Mouse (Mus musculus) adrenal gland, postnatal 10 days (tissue): ENCODE measurements around the gene Cmc1. TPM values are rescaled to one million over a fixed set of nuclear protein-coding genes. Genes with fewer than 3 reads are reported as not detected.

Experiments
- DNase-seq: peaks from one replicate; pipeline ENCODE4 v3.0.0; 2021; ENCODE audit warnings: mixed read lengths
- long read RNA-seq, 2 experiments: library from polyadenylated mRNA; stranded (forward); transcript quantifications; one replicate each; pipeline ENCODE4 v2.0.0; 2021
- total RNA-seq, 2 experiments: library from RNA; stranded (reverse); gene quantifications; 2 replicates each; pipeline ENCODE4 v1.2.3; 2021

The Cmc1 gene
- total RNA-seq = 10 to 100 TPM; 48.2 to 50.6 TPM
- long read RNA-seq, experiment 1, transcript Cmc1-201 (4 exons, 1,169 nt) = major isoform, 33 of 37 reads
- long read RNA-seq, experiment 1, partial matches to known transcripts = 2 of 37 reads
- long read RNA-seq, experiment 1, other reads (novel, unspliced or antisense) = 2 of 37 reads
- long read RNA-seq, experiment 2, transcript Cmc1-201 (4 exons, 1,169 nt) = major isoform, 37 of 44 reads
- long read RNA-seq, experiment 2, partial matches to known transcripts = 4 of 44 reads
- long read RNA-seq, experiment 2, other reads (novel, unspliced or antisense) = 3 of 44 reads

DNA sequence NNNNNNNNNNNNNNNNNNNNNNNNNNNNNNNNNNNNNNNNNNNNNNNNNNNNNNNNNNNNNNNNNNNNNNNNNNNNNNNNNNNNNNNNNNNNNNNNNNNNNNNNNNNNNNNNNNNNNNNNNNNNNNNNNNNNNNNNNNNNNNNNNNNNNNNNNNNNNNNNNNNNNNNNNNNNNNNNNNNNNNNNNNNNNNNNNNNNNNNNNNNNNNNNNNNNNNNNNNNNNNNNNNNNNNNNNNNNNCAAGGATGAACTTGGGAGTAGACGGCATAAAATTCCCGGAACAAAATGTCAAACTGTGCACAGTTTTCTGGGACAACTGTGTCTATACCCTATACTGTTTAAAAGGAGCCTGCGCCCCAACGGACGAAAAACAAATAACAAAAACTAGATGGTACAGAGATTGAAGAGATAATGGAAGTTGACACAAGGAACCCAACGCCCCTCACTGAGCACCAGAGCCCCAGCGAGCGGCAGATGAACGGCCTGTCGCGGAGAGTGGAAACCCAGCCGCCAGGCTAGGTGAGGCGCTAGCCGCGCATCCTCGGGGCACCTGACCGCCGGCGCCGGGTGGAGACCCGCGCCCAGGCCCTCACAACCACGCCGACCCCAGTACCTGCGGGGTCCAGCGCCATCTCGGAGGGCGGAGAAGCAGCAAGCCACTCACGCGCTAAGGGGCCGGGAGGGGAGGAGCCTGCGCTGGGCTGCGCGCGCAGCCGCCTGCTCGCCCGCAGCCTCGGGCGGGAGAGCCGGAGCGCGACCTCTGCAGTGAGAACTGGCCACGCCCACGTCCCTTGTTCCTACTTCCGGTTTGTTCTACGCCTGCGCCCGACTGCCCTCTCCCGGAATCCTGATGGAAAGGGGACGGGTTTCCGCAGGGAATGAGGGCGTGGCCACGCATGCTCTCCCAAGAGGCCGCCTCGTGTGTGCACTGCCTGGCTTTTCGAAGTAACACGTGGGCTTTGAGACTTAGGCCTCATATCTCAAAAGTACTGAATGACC lies at the start of gene Cmc1:
TSS of gene Cmc1 (minus strand) at position 771 of the 996 bp plus-strand sequence.
- peak; percentile 98 for DNase-seq

DNA sequence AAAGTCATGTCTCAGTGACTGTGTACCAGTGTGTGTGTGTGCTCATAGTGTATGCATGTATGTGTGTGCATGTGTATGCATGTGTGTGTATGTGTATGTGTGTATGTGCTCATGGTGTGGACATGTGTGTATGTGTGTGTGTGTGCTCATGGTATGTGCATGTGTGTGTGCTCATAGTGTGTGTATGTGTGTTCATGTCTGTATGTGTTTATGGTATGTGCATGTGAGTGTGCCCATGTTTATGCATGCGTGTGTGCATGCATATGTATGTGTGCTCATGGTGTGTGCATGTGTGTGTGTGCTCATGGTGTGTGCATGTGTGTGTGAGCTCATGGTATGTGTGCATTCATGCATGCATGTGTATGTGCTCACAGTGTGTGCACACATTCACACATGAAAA lies 48.6 kb upstream of the Cmc1 start:
- no peak for DNase-seq

DNA sequence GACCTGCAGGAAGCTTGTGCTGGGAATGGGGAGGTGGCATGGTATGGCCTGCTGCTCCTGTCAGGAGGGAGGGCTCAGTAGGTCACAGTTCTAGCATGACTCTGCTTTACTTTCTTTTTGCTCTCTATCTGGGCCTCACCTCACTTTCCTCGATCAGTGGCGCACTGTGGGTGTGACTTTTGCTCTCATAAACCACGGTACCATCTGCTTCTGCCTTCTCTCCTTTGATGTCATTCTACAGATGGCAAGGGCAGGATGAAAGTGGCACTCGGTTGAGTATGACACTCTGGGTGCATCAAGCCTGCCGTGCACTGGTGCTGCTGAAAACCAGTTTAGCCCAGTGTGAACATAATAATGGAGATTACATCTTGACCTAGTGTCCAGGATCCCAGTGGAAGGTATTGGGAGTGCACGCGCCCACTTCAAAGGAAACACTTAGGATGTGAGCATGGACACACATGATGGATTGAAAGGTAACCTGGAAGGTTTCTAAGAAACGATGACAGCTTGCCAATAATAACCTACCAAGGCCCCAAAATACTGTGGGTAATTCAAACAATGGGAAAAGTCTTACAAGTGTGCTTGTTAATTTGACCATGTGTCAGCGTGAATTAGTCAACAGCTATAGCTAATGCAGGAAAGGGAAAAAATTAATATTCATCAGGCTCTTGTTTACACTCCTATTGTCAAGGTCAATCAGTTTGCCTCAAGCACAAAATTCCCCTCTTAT lies 46.8 kb upstream of the Cmc1 start:
- no peak for DNase-seq

DNA sequence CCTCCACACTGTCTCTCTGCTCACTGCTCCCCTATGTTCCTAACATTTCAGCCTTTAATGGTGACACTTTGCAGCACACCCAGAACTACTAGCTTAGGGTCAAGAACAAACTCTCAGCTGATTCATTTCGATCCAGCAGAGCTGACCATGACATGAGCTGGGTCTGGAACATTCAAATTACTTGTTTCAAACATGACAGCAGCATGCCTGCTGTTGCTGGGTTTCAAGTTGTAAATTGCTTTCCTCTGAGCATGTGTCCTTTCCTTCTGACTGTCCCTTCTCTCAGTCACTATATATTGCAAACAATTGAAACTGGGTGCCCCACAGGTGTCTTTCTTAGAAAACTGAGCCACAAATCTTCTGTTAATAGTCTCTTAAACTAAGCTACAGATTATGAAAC lies 43.3 kb upstream of the Cmc1 start:
- DNase-seq = no peak

DNA sequence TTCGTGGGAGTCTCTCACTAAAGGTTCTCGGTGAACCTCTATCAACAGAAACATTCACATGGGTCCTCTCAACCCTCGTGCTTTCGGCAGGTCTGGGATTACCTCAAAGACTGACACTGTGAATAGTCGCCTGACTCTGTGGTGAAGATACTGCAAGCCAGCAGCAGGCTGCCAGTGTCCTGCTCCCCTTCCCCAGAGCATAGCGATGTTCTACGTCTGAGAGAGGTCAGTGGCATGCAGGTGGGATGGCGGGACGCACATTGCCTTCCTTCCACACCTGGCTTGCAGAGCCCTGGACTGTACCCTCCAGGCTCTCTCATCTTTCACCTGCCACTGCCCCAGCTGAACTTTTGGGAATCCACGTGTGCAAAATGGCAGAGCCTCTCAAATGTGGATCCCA lies 41.3 kb upstream of the Cmc1 start:
- DNase-seq = no peak

DNA sequence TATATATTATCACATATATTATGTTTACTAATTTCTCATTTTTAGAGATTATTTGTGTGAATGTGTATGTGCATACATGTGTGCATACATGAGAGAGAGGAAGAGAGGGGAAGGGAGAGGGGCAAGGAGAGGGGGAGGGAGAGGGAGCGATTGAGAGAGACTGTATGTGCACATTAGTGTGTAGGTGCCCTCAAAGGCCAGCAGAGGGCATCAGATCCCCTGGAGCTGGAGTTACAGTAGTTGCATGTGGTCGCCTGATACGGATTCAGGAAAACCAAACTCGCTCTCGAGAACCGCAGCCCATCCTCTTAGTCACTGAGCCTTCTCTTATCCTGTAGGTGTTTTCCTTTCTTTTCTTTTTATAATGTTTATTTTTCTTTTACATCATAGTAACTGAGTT lies 38.4 kb upstream of the Cmc1 start:
- DNase-seq = no peak

DNA sequence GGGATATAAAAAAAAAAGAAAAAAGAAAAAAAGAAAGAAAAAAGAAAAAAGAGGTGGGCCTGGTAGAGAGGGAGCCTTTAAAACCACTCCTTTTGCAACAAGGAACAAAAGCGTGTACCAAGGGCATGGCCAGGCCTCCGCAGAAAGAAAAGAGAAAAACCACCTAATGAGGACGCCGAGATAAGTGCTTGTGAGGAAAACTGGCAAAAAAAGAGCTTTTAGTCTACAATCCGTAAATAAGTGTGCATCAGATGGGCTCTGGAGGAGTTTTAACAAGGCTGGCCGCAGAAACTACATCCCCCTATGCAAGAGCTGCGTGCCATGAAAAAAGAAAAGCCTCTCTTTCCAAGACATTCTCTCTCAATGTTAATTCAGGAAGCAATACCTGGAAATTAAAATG lies 37.4 kb upstream of the Cmc1 start:
- DNase-seq = no peak

DNA sequence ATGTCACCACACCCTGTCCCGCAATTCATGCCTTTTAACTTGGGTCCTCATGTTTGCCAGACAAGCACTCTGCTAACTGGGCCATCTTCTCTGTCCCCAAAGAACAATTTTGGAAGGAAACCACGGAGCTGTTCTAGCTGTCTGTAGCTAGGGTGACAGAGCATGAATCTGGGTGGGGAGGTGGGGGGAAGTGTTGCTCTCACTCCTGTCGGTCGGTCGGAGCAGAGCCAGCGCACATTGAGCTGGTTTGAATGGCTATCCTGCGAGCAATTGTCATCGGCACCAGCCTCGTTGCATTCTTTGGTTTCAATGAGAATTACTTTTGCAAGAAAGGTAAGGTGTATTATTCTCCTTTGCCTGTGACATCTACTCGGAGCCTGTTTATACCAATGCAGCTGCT lies 36.8 kb upstream of the Cmc1 start:
- DNase-seq = no peak

DNA sequence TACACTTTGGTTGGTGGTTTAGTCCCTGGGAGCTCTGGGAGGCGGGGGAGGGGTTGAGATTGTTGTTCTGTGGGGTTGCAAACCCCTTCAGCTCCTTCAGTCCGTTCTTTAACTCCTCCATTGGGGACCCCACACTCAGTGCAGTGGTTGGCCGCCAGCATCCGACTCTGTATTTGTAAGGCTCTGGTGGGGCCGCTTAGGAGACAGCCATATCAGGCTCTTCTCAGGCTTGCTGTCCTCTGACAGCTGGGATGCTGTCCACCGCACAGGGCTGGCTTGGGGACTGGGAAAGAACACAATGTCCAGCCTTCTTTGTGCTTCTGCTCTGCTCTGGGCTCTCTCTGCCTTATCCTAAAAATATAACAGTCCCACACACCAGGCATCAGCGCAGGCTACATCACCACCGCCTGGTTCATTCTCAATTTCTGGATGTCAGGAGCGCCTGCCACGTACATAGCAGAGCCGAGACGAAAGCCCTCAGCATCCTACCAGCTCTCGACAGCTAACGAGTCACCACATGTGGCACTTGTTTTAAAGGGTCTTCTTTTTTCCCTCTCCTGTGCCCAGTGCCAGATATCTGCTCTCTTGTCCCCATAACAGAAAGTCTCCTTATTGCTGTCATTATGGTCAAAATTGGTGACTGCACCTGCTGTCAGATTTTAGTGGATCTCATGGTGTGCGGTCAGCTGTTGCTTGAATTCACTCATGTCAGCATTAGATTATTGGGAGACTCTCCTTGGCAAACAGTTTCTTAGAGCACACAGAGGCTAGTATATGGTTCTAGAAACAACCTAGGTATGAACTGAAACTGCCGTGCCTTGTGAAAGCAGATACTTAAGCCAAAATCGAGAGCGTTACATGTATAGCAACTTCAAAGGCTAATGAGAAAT lies 29.4 kb upstream of the Cmc1 start:
- DNase-seq = no peak

DNA sequence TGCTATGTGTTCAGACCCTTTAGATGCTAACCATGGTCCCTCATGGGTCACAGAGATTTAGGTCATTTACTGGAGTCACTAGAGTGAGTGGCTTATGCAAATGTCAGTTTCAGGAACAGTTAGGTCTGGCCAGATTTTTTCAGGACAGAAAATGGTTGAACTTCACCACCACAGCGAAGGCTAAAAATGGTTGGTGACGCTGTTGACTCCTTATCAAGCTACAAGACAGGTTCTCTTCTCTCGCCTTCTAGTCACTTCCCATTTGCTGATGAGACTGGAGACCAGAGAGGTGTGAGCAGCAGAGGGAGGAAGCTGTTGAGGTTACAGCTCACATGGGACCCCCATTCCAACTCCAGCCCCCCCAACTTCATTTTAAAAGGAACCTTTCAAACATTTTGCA lies 26.7 kb upstream of the Cmc1 start:
- DNase-seq = no peak

DNA sequence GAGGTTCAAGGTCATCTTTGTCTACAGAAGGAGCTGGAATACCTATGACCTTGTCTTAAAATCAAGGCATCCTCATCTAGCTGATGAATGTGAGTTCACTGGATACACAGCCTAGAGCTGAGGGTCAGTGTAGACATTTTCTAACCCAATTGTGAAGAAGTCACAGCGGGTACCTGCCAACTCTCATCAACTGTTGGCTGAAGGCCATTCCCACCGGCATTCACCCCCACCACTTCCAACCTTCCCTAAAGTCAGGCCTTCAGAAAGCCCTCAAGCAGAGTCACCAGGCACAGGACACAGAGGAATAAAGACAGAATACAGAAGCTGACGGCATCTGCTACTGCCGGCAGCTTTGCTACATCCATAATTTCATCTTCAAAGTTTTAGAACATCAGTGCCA lies 25.4 kb upstream of the Cmc1 start:
- DNase-seq = no peak

DNA sequence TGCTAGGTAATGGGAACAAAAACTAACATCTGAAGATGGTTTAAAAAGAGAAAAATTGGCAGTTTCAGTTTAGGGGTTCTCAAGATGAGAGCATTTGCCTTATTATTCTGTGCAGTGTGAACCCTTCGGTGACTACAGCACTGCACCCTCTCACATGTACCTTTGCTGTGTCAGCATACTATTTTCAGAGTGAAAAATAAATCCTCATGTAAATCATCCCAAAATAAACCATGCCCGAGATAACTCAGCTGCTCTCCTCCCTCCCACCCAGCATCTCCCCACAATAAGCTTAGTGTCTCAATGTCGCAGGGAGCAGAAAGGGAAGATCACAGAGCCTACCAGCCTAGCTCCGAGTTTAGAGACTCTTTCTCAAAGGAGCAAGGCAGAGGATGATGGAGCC lies 23.1 kb upstream of the Cmc1 start:
- DNase-seq = no peak

DNA sequence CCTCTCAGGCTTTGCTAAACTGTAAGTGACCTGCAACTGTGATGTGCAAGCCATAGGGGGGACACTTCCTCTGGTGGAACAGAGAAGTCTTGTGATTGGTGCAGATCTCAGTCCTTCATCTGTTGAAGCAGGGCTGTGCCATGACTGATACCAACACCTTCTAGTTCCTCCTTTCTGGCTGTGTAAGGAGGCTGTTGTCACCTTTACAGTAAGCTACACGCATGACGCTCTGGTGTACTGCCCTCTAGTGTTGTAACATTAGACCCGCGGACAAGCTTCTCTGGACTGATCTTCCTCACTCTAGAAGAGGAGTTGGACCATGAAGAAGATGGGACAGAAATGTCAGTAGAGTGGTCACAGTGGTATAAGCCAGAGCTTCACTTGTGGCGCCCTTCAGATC lies 18.6 kb upstream of the Cmc1 start:
- DNase-seq = peak; percentile 15

DNA sequence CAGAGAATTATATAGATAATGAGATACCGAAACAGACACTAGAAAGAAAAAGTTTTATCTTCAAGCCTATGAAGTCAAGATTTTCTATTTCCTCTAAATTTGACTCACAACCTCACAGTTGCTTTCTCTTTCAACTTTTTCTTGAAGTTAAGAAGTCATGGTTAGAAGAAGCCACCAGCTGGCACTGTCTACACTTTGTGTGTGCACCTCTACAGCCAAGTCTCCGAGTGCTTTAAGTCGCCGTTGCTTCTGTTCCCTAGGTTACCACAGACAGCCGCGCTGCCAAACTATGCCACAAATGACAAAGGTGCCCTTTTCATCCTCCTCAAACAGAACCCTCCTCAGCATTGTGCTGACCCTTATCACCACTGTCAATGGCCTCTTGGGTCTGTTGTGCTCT lies 17.6 kb upstream of the Cmc1 start:
- no peak for DNase-seq

DNA sequence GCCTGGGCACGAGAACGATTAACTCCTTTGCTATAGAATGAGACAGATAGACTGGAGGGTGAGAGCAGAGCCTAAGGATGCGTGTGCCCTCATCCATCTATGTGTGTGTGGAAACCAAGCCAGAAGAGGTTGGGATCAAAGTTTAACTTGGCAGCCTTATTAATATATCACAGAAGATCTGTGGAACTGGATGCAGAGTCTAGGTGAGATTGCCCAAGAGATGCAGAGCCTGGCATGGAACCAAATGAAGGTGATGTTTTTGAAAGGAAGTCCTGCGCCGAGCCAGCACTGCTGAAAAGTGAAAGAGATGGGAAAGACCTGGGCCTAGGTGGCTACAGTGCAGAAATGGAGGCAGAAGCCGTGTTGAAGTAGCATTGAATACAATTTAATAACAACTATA lies 11.6 kb upstream of the Cmc1 start:
- no peak for DNase-seq

DNA sequence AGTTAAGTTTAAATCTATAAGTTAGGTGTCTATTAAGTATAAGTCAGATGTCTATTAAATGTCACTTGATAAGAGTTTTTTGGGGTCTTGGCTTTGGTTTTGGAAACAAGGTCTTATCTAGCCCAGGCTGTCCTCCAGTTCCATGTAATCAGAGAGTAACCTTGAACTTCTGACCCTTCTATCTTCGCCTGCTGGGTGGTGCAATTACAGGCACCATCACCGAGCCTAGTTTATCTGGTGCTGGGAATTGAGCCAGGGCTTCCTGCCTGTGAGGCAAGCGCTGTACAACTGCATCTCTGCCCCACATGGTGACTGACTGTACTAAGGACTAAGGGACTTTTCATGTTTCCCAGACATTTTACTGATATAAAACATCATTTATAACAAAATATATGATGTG lies 10.0 kb upstream of the Cmc1 start:
- DNase-seq = peak; percentile 22

DNA sequence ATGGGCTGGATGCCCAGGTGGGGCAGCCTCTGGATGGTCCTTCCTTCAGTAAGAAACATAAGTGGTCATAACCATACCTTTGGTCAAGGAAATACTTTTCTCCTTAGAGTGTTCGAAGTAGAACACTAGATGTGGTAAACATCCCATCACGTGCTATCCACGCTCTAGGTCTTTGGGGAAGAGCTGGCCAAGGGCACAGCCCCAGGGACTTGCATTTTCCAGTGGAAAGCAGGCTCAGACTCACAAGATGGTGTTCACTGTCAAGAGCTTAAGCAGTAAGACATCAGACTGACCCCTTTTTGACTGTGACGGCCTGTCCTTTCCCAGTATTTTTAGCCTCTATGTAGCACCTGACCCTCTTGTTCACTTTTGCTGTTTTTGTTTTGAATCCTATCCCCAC lies 8.2 kb upstream of the Cmc1 start:
- no peak for DNase-seq

DNA sequence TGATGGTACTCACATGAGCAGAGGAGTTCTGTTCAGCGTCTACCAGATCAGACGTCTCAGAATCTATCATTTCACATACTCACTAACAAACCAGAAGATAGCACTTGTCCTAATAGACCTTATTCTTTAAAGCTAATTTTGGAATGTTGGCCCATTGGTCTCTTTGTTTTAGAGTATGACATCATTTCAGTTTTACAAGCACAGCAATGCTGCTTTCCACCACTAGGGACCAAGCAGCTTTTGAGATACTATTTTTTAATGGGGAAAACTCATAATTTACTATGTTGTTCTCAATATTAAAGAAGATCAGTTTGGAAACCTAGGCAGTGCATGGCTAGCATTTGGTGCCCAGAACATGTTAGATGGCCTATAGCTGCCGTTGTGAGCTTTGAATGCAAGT lies 7.3 kb upstream of the Cmc1 start:
- no peak for DNase-seq

DNA sequence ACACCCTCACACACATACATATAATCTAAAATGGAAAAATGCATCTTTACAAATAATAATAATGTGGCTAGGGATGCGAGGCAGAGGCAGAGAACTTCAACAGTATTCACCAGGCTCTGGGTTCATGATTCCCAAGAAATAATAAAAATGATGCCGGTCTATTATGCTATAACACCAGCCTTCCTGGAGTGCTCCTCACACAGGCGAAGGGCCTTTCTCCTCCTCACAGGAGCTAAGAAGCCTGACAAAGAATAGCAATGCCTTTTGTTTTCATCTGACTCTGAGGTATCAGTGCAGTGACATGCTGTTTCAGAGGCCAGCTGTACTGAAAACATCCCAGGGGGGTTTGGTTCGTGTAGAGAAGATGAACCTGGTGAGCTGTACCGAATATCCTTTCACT lies 4.7 kb upstream of the Cmc1 start:
- no peak for DNase-seq

DNA sequence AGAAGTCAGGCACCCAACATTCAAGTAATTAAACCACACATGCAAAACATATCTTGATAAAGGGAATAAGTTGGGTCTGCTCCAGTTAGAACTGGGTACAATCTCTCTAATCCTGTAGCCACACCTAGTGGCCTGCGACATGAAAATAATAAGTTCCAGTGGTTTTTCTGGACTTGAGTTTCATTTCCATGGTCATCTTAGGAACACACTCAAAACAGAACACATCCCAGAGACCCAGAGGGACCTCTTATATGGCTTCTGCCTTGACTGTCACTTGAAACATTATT lies 1.2 kb upstream of the Cmc1 start:
- no peak for DNase-seq

DNA sequence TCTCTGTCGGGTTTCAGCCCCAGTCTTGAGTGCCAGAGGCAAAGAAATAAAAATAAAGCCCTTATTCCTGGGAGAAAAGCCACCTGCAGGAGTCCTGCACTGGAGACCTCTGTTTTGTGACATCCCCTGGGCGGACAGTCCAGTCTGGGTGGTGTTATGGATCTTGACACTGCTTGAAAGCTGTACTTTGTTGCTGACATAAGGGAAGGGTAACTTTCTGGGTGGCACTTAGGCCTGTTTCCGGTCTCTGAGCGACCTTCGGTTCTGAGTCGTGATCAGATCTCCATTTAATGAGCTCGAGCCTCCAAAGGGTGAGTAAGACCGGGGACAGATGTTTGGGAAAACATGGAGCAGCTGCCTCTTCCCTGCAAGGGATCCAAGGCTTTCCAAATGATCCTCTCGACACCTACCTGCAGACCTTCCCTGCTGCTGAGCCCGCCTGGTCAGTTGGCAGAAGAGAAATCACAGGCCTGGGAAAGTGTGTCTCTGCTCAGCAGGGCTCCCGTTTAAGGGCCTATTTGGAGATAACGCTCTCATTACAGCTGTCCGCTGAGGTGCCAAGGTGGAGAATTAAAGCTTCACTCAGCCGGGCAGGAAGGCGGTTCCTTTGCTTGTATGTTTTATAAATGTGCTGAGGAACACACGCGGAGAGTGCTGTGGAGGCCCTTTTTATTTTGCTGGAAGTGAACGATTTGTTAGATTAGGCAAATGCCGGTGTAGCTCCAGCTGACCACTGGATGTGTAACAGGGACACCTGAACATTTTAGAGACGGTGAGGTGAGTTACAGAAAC lies 648 bp upstream of the Cmc1 start:
- no peak for DNase-seq
